31 mouse cellular contexts compared by ENCODE assay signal in genomic region chr5:66462665-66463064, GRCm38 (mm10).
"Had no signal": no experiment of that assay in that cellular context is flagged by ENCODE, and none has a peak within 500 bp of the region (broad histone marks: within the 10 kb centered on the region; RNA-seq: fewer than 3 reads in every experiment).

No protein-coding gene starts in this region.

- H3K9ac ChIP-seq: limb, embryonic 12.5 days; limb, embryonic 13.5 days; limb, embryonic 15.5 days; liver, embryonic 12.5 days; liver, embryonic 13.5 days; liver, embryonic 14.5 days; liver, embryonic 15.5 days; liver, postnatal 0 days; lung, embryonic 14.5 days; lung, embryonic 15.5 days; midbrain, embryonic 12.5 days; midbrain, embryonic 13.5 days; midbrain, embryonic 15.5 days; neural tube, embryonic 12.5 days; neural tube, embryonic 13.5 days had no signal

- H3K4me2 ChIP-seq: limb, embryonic 12.5 days; limb, embryonic 13.5 days; limb, embryonic 15.5 days; liver, embryonic 11.5 days; liver, embryonic 12.5 days; liver, embryonic 13.5 days; liver, embryonic 15.5 days; lung, embryonic 14.5 days; lung, embryonic 15.5 days; midbrain, embryonic 12.5 days; midbrain, embryonic 13.5 days; midbrain, embryonic 15.5 days; neural tube, embryonic 12.5 days; neural tube, embryonic 13.5 days had no signal

- H3K27ac ChIP-seq: limb, embryonic 12.5 days; limb, embryonic 13.5 days; limb, embryonic 15.5 days; liver, embryonic 12.5 days; liver, embryonic 13.5 days; liver, embryonic 14.5 days; liver, embryonic 15.5 days; lung, embryonic 15.5 days; macrophage; midbrain, embryonic 12.5 days; midbrain, embryonic 13.5 days; midbrain, embryonic 15.5 days; neural tube, embryonic 12.5 days; neural tube, embryonic 13.5 days had no signal

- H3K36me3 ChIP-seq: liver, embryonic 12.5 days; liver, embryonic 13.5 days; liver, embryonic 15.5 days; midbrain, embryonic 15.5 days had no signal

- H3K27me3 ChIP-seq: limb, embryonic 12.5 days; limb, embryonic 13.5 days; limb, embryonic 15.5 days; liver, embryonic 12.5 days; liver, embryonic 13.5 days; liver, embryonic 15.5 days; lung, embryonic 15.5 days; megakaryocyte, embryonic 14.5 days; midbrain, embryonic 12.5 days; midbrain, embryonic 13.5 days; midbrain, embryonic 15.5 days; neural tube, embryonic 12.5 days; neural tube, embryonic 13.5 days had no signal

- H3K9me3 ChIP-seq: limb, embryonic 10.5 days; limb, embryonic 12.5 days; limb, embryonic 13.5 days; limb, embryonic 15.5 days; liver, embryonic 12.5 days; liver, embryonic 13.5 days; liver, embryonic 15.5 days; lung, embryonic 15.5 days; midbrain, embryonic 12.5 days; midbrain, embryonic 13.5 days; midbrain, embryonic 15.5 days; neural tube, embryonic 12.5 days; neural tube, embryonic 13.5 days had no signal

- ATAC-seq: liver, embryonic 12.5 days; liver, postnatal 0 days; lung, postnatal 0 days; midbrain, embryonic 13.5 days; midbrain, embryonic 15.5 days; midbrain, embryonic 16.5 days had no signal

- H3K4me1 ChIP-seq: liver, embryonic 13.5 days; liver, embryonic 15.5 days; lung, embryonic 15.5 days; megakaryocyte, embryonic 14.5 days; midbrain, embryonic 12.5 days had no signal

- H3K4me3 ChIP-seq: limb, embryonic 10.5 days; limb, embryonic 12.5 days; limb, embryonic 13.5 days; limb, embryonic 15.5 days; liver, embryonic 12.5 days; liver, embryonic 13.5 days; liver, embryonic 15.5 days; lung, embryonic 15.5 days; megakaryocyte, embryonic 14.5 days; midbrain, embryonic 12.5 days; midbrain, embryonic 13.5 days; midbrain, embryonic 15.5 days; myocyte; neural tube, embryonic 12.5 days; neural tube, embryonic 13.5 days had no signal

- DNase-seq: left cerebral cortex, postnatal 4 days; liver; liver, embryonic 13.5 days; liver, postnatal 0 days; lung, adult 18-20 months; lung, adult 2 months; lung, embryonic 14.5 days; lung, postnatal 10 days; lung, postnatal 14 days; lung, postnatal 36 days; lung, postnatal 4 days; midbrain, embryonic 14.5 days had no signal
